Mouse (Mus musculus) kidney, postnatal 36 days (tissue): ENCODE results near the gene 4922502D21Rik.

Experiments
- DNase-seq, 2 experiments: peaks; one replicate each; pipeline ENCODE4 v3.0.0; 2021 to 2022; ENCODE audit warnings: mixed read lengths in 2 of 2

Gene 4922502D21Rik

DNA sequence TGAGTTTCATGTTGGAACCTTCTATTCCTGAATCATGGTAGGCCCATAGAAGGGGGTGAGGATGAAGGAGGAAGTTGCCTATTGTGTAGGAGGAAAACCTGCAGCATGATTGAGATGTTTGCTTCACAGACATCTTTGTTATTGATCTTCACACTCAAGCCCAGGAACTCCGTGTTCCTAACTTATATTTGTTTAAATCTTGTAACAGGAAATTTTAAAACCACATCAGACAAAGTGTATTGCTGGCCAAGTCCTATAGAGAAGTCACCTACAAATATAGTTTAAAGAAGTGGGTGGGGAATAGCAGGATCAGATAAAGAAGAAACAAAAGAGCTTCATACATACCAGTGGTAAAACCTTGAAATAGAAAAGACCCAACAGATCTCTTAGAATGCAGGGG lies 27.4 kb downstream of the 4922502D21Rik start:
- DNase-seq = no peak

GRCm38 (mm10) chr6:129288708-129289107 lies 42.9 kb downstream of the 4922502D21Rik start:
- no peak for DNase-seq

- no peak for DNase-seq
These were observed 47.1 kb downstream of the 4922502D21Rik start for GRCm38 (mm10) chr6:129284384-129285104.

DNA sequence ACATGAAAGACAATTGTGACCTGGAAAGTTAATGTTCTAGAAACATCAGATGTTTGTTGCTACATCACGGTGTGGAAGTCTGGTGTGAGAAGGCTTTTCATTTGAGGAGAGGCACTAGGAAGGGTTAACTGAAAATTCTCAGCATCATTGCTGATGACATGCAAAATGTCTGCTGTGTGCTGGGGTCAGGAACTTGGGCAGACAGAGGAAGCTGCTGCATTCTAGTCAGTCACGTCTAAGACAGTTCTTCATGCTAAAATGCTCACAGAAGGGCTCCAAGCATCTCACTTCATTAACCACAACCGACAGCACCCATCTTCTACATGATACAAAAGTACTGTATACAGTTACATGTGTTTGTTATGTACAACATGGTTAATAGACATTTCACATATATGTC lies 48.3 kb downstream of the 4922502D21Rik start:
- DNase-seq = no peak

GRCm38 (mm10) chr6:129276483-129276882 lies 55.1 kb downstream of the 4922502D21Rik start:
- no peak for DNase-seq

- no peak for DNase-seq
These were observed 55.9 kb downstream of the 4922502D21Rik start for GRCm38 (mm10) chr6:129275624-129276203.

GRCm38 (mm10) chr6:129275220-129275619 lies 56.4 kb downstream of the 4922502D21Rik start, which contains the start of gene Cd69:
Gene Cd69 (minus strand): TSS chr6:129275436.
- peak in 1 of 2 experiments; percentile 1 for DNase-seq

- no peak for DNase-seq
These were observed 57.1 kb downstream of the 4922502D21Rik start for GRCm38 (mm10) chr6:129274476-129274875.

DNA sequence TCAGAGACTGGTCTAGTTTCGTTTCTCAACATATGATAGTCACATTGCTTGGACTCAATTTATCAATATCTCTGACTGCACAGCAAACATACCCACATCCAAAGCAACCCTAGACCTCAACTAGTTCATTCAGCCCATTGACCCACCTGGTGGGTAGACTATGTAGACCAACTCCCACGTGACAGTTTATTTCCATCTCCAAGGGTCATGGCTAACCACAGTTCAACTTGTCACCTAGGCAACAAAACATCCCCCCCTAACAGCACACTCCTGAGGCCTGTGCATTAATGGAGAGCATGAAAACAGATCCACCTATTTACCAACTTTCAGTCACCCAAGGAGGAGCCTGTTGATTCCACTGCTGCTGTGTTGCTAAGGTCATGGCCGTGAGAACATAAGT lies 57.9 kb downstream of the 4922502D21Rik start:
- no peak for DNase-seq
